Mouse (Mus musculus): Measurements from ENCODE around the gene Trpm6. TPM values are rescaled to one million over a fixed set of nuclear protein-coding genes. Genes with fewer than 3 reads are reported as not detected.
A peak's percentile ranks its signal among the peaks of the same experiment; 100 is the strongest.

The Trpm6 gene
- polyA plus RNA-seq, 1 experiment from 2014 or later: 0.54 TPM

GRCm38 (mm10) chr19:18735901-18736300, 13.9 kb upstream of the Trpm6 start:
- ATAC-seq (ENCODE audit: low FRiP score, low read depth): no peak
- Histone ChIP-seq H3K4me3 (no peak overlapping the region), H3K27ac (replicated peaks) (no peak overlapping the region), H3K4me2 (replicated peaks) (no peak overlapping the region), H3K27me3 (no peaks in the 10 kb centered on the region), H3K9me3 (no peaks in the 10 kb centered on the region), H3K9ac (replicated peaks) (no peak overlapping the region), H3K36me3 (no peaks in the 10 kb centered on the region), H3K4me1 (no peaks in the 10 kb centered on the region)
- WGBS: 96% methylated on average over 4 of the region's 4 CpGs

GRCm38 (mm10) chr19:18739146-18739545, 10.6 kb upstream of the Trpm6 start:
- H3K9me3 ChIP-seq: no peaks in the 10 kb centered on the region
- no peak overlapping the region for H3K27ac ChIP-seq (replicated peaks)
- no peaks in the 10 kb centered on the region for H3K27me3 ChIP-seq
- no peaks in the 10 kb centered on the region for H3K36me3 ChIP-seq
- no peak overlapping the region for H3K4me2 ChIP-seq (replicated peaks)
- 86% methylated on average over 7 of the region's 7 CpGs for WGBS
- no peak overlapping the region for H3K9ac ChIP-seq (replicated peaks)
- H3K4me3 ChIP-seq: no peak overlapping the region
- ATAC-seq (ENCODE audit: low FRiP score, low read depth): no peak
- H3K4me1 ChIP-seq: no peaks in the 10 kb centered on the region

- Histone ChIP-seq H3K9ac (replicated peaks) (no peak overlapping the region), H3K9me3 (no peaks in the 10 kb centered on the region), H3K36me3 (no peaks in the 10 kb centered on the region), H3K4me2 (replicated peaks) (no peak overlapping the region), H3K4me1 (no peaks in the 10 kb centered on the region), H3K27me3 (no peaks in the 10 kb centered on the region), H3K4me3 (no peak overlapping the region), H3K27ac (replicated peaks) (no peak overlapping the region)
- 81% methylated on average over 5 of the region's 5 CpGs for WGBS
- no peak for ATAC-seq (ENCODE audit: low FRiP score, low read depth)
These were observed 5.8 kb upstream of the Trpm6 start for GRCm38 (mm10) chr19:18743946-18744345.

- no peak overlapping the region for H3K4me2 ChIP-seq (replicated peaks)
- H3K4me3 ChIP-seq: no peak overlapping the region
- no peaks in the 10 kb centered on the region for H3K36me3 ChIP-seq
- ATAC-seq (ENCODE audit: low FRiP score, low read depth): no peak
- no peaks in the 10 kb centered on the region for H3K9me3 ChIP-seq
- no peak overlapping the region for H3K9ac ChIP-seq (replicated peaks)
- H3K27ac ChIP-seq (replicated peaks): no peak overlapping the region
- peaks cover 18% of the 10 kb centered on the region for H3K27me3 ChIP-seq
- peaks cover 9% of the 10 kb centered on the region; the same call in 1 of the 2 replicates for H3K4me1 ChIP-seq
- 89% methylated on average over 5 of the region's 5 CpGs for WGBS
These were observed 3.0 kb upstream of the Trpm6 start for GRCm38 (mm10) chr19:18746576-18747340.

- Histone ChIP-seq H3K27me3 (peaks cover 18% of the 10 kb centered on the region), H3K9ac (replicated peaks) (no peak overlapping the region), H3K4me3 (no peak overlapping the region), H3K9me3 (no peaks in the 10 kb centered on the region), H3K36me3 (no peaks in the 10 kb centered on the region), H3K4me1 (peaks cover 9% of the 10 kb centered on the region; the same call in 1 of the 2 replicates), H3K27ac (replicated peaks) (no peak overlapping the region), H3K4me2 (replicated peaks) (no peak overlapping the region)
- no peak for ATAC-seq (ENCODE audit: low FRiP score, low read depth)
- WGBS: 91% methylated on average over 4 of the region's 4 CpGs
These were observed 2.4 kb upstream of the Trpm6 start for GRCm38 (mm10) chr19:18747379-18747778.

DNA sequence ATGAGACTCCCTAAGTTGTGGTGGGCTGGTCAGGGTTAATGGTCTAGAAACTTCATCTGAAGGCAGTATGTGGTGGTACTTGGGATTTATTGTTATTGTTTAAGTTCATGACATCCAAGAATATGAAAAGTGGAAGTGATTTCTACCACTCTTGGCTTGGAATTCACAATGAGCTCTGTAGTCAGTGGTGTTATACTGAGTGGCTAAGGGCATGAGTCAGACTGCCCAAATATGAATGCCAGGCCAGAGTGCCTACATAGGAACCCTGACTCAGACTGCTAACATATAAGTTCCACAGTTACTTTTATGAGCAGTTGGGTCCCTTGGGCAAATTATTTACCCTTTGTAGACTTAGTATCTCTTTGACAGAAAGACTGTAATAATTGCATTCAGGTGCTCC, 7.4 kb downstream of the Trpm6 start:
- no peak for ATAC-seq (ENCODE audit: low FRiP score, low read depth)
- no peak overlapping the region for H3K4me3 ChIP-seq
- no peak overlapping the region for H3K9ac ChIP-seq (replicated peaks)
- no peaks in the 10 kb centered on the region for H3K9me3 ChIP-seq
- H3K27ac ChIP-seq (replicated peaks): no peak overlapping the region
- no peak overlapping the region for H3K4me2 ChIP-seq (replicated peaks)
- H3K4me1 ChIP-seq: peaks cover 7% of the 10 kb centered on the region; the same call in 1 of the 2 replicates
- no peaks in the 10 kb centered on the region for H3K27me3 ChIP-seq
- H3K36me3 ChIP-seq: no peaks in the 10 kb centered on the region

- Histone ChIP-seq H3K36me3 (no peaks in the 10 kb centered on the region), H3K27ac (replicated peaks) (no peak overlapping the region), H3K27me3 (no peaks in the 10 kb centered on the region), H3K4me3 (no peak overlapping the region), H3K4me1 (peaks cover 7% of the 10 kb centered on the region; the same call in 1 of the 2 replicates), H3K9me3 (no peaks in the 10 kb centered on the region), H3K9ac (replicated peaks) (no peak overlapping the region), H3K4me2 (replicated peaks) (no peak overlapping the region)
- no peak for ATAC-seq (ENCODE audit: low FRiP score, low read depth)
- 31% methylated on average over 4 of the region's 4 CpGs for WGBS
These were observed 7.9 kb downstream of the Trpm6 start for GRCm38 (mm10) chr19:18757706-18758105.

DNA sequence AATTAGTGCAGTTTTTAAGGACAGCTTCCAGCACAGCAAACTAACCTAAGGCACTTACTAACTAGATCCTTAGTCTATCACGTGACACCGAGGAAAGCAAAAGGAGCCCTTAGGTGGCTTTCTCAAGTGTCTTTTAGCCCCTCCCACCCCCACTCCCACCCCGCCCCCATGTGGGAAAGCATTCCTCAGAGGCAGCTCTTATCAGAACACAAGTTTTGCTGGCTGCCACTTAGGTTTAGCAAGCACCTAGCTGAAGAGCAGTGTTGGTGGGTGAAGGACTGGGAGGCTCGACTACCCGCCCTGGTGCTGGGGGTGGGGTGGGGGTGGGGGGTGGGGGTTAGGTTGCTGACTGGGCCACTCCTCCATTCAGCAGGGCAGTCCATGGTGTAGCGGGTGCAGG, 8.5 kb downstream of the Trpm6 start:
- 0 out of 2 replicates have a peak overlapping the region, but pooled peaks have one; percentile 3 for H3K4me2 ChIP-seq (replicated peaks)
- peaks cover 7% of the 10 kb centered on the region; the same call in 1 of the 2 replicates for H3K4me1 ChIP-seq
- H3K27ac ChIP-seq (replicated peaks): no peak overlapping the region
- no peaks in the 10 kb centered on the region for H3K36me3 ChIP-seq
- H3K9me3 ChIP-seq: no peaks in the 10 kb centered on the region
- H3K9ac ChIP-seq (replicated peaks): no peak overlapping the region
- no peak for ATAC-seq (ENCODE audit: low FRiP score, low read depth)
- H3K4me3 ChIP-seq: no peak overlapping the region
- no peaks in the 10 kb centered on the region for H3K27me3 ChIP-seq
- WGBS: 18% methylated on average over 6 of the region's 6 CpGs

- H3K4me1 ChIP-seq: peaks cover 7% of the 10 kb centered on the region; the same call in 1 of the 2 replicates
- no peak overlapping the region for H3K4me3 ChIP-seq
- H3K9ac ChIP-seq (replicated peaks): no peak overlapping the region
- 16% methylated on average over 9 of the region's 9 CpGs for WGBS
- H3K36me3 ChIP-seq: no peaks in the 10 kb centered on the region
- H3K27ac ChIP-seq (replicated peaks): no peak overlapping the region
- H3K27me3 ChIP-seq: no peaks in the 10 kb centered on the region
- no peaks in the 10 kb centered on the region for H3K9me3 ChIP-seq
- peak overlapping the region; percentile 3; the same call in 1 of the 2 replicates for H3K4me2 ChIP-seq (replicated peaks)
- peak; percentile 66 for ATAC-seq (ENCODE audit: low FRiP score, low read depth)
These were observed 9.1 kb downstream of the Trpm6 start for GRCm38 (mm10) chr19:18758916-18759315.

DNA sequence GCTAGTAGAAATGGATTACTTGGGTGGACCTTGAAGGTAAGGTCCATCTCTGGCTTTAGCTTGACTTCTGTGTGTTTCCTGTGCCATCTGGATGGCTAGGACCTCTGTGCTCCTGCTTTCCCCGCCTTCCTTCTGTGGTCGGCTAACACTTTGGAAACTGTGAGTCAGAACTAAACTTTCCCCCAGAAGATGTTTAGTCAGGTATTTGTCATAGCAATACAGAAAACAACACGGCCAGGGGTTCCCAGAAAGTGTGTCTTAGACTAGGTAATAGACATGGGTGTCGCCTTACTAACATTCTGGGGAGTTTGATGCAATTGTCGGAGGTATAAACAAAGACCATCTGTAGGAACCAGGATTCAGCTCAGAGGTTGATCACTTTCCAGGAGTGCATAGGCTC, 16.6 kb downstream of the Trpm6 start:
- no peaks in the 10 kb centered on the region for H3K27me3 ChIP-seq
- H3K4me3 ChIP-seq: no peak overlapping the region
- 87% methylated on average over 5 of the region's 5 CpGs for WGBS
- H3K9ac ChIP-seq (replicated peaks): no peak overlapping the region
- H3K36me3 ChIP-seq: no peaks in the 10 kb centered on the region
- no peak overlapping the region for H3K27ac ChIP-seq (replicated peaks)
- H3K4me2 ChIP-seq (replicated peaks): no peak overlapping the region
- H3K9me3 ChIP-seq: no peaks in the 10 kb centered on the region
- no peak for ATAC-seq (ENCODE audit: low FRiP score, low read depth)
- H3K4me1 ChIP-seq: no peaks in the 10 kb centered on the region

DNA sequence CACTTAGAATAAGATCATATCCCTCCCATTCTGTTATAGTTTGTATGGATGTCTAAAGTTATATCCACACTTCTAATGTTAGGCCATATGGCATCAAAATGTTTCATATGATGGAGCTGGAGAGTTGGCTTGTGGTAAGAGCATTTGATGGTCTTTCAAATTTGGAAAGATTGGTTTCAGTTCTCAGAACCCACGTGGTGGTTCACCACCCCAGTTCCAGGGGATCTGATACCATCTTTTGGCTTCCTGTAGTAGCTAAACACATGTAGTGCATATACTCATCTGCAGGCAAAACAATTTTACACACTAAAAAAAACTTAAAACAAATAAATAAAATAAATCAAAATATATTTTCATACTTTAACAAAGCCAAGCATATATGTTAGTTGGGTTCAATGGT, 21.3 kb downstream of the Trpm6 start:
- no peaks in the 10 kb centered on the region for H3K9me3 ChIP-seq
- H3K4me1 ChIP-seq: no peaks in the 10 kb centered on the region
- H3K4me2 ChIP-seq (replicated peaks): no peak overlapping the region
- no peak overlapping the region for H3K4me3 ChIP-seq
- ATAC-seq (ENCODE audit: low FRiP score, low read depth): no peak
- 77% methylated on average over 1 of the region's 1 CpGs for WGBS
- no peak overlapping the region for H3K9ac ChIP-seq (replicated peaks)
- no peaks in the 10 kb centered on the region for H3K27me3 ChIP-seq
- H3K36me3 ChIP-seq: no peaks in the 10 kb centered on the region
- H3K27ac ChIP-seq (replicated peaks): no peak overlapping the region

DNA sequence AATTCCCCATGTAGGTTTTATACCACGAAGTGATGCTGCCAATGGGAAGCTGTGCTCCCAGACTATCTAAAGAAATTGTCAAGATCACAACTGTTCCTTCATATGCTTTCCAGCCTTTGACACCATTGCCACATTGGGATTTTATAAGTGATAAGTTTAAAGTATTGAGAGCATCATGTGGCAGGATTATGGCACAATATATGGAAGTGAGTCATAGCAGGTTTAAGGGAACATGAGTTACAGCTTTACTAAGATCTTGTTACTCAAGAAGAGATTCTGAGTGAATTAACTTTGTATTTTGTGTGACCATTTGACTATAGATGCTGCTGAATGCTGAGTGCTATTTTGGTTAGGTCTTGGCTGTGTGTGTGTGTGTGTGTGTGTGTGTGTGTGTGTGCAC, 21.8 kb downstream of the Trpm6 start:
- ATAC-seq (ENCODE audit: low FRiP score, low read depth): no peak
- no peaks in the 10 kb centered on the region for H3K27me3 ChIP-seq
- WGBS: 83% methylated on average over 1 of the region's 1 CpGs
- no peaks in the 10 kb centered on the region for H3K4me1 ChIP-seq
- H3K36me3 ChIP-seq: no peaks in the 10 kb centered on the region
- no peak overlapping the region for H3K27ac ChIP-seq (replicated peaks)
- no peak overlapping the region for H3K9ac ChIP-seq (replicated peaks)
- H3K9me3 ChIP-seq: no peaks in the 10 kb centered on the region
- no peak overlapping the region for H3K4me2 ChIP-seq (replicated peaks)
- no peak overlapping the region for H3K4me3 ChIP-seq

All from midbrain, embryonic 12.5 days (tissue).